Mouse (Mus musculus) CH12.LX (cell line): ENCODE data around the gene Mettl4. TPM values are rescaled to one million over a fixed set of nuclear protein-coding genes. Genes with fewer than 3 reads are reported as not detected.

ENCODE experiments used
- DNase-seq: peaks from one replicate; pipeline ENCODE4 v3.0.0-alpha.2; 2013; ENCODE audit errors: extremely low read depth
- H3K27ac ChIP-seq: 2 replicates; pipeline ENCODE4 v1.5.1; 2012; ENCODE audit warnings: low read depth, mild to moderate bottlenecking, control low read depth, moderate library complexity; ENCODE audit not compliant: insufficient read depth
- H3K27me3 ChIP-seq: replicated peaks from 2 replicates; pipeline ENCODE3; 2012; ENCODE audit warnings: inconsistent platforms
- H3K36me3 ChIP-seq, 2 experiments: replicated peaks in 1 of 2; 2 replicates each; pipeline versions ENCODE3 to v1.6.1; 2012; ENCODE audit warnings: inconsistent platforms in 1 of 2, low read length in 1 of 2, mild to moderate bottlenecking in 1 of 2, mixed read lengths in 1 of 2, moderate library complexity in 1 of 2; ENCODE audit not compliant: control insufficient read depth in 1 of 2, insufficient read depth in 1 of 2
- H3K4me1 ChIP-seq, 2 experiments: 2 replicates each; pipeline ENCODE4 v1.6.1; 2012; ENCODE audit warnings: inconsistent platforms in 1 of 2, moderate library complexity in 1 of 2; ENCODE audit not compliant: insufficient read depth in 2 of 2, control insufficient read depth in 1 of 2
- H3K4me2 ChIP-seq: 2 replicates; pipeline ENCODE4 v1.6.1; 2012; ENCODE audit warnings: low read depth, mild to moderate bottlenecking, control low read depth; ENCODE audit not compliant: poor library complexity, insufficient read depth, severe bottlenecking
- H3K4me3 ChIP-seq, 3 experiments: fragments of 150-350 bp in 1 of 3; sonication (generic) in 1 of 3; replicated peaks in 1 of 3; 2 replicates each; pipeline versions ENCODE3 to v1.5.1; 2011 to 2012; ENCODE audit warnings: low read depth in 2 of 3, low read length in 2 of 3, mild to moderate bottlenecking in 2 of 3, moderate library complexity in 2 of 3, control low read depth in 1 of 3, improper control_type of control experiment in 1 of 3, inconsistent platforms in 1 of 3, mixed read lengths in 1 of 3; ENCODE audit not compliant: poor library complexity in 1 of 3
- H3K79me2 ChIP-seq: replicated peaks from 2 replicates; pipeline ENCODE4 v1.6.1; 2012; ENCODE audit warnings: mild to moderate bottlenecking, moderate library complexity; ENCODE audit not compliant: control insufficient read depth, poor library complexity, insufficient read depth, severe bottlenecking; ENCODE audit errors: extremely low read depth
- H3K9ac ChIP-seq: 2 replicates; pipeline ENCODE4 v1.6.1; 2012; ENCODE audit warnings: low read depth, mild to moderate bottlenecking, control low read depth, moderate library complexity; ENCODE audit not compliant: insufficient read depth
- H3K9me3 ChIP-seq: replicated peaks from 2 replicates; pipeline ENCODE3; 2012; ENCODE audit warnings: low read length, inconsistent platforms, mixed read lengths
- CHD1 ChIP-seq: IDR thresholded peaks from 2 replicates; pipeline ENCODE4 v1.6.1; 2012; ENCODE audit warnings: low read depth, low read length, improper control_type of control experiment, inconsistent platforms
- CHD2 ChIP-seq: IDR thresholded peaks from 2 replicates; pipeline ENCODE4 v1.6.1; 2011; ENCODE audit warnings: low read length, improper control_type of control experiment
- ELF1 ChIP-seq: IDR thresholded peaks from 2 replicates; pipeline ENCODE4 v1.6.1; 2014; ENCODE audit warnings: low read depth, mild to moderate bottlenecking, inconsistent platforms, low read length, improper control_type of control experiment
- EP300 ChIP-seq: IDR thresholded peaks from 2 replicates; pipeline ENCODE4 v1.6.1; 2011; ENCODE audit warnings: low read length, improper control_type of control experiment
- ETS1 ChIP-seq: conservative IDR thresholded peaks from 2 replicates; pipeline ENCODE4 v1.6.1; 2012; ENCODE audit warnings: low read depth, mild to moderate bottlenecking, inconsistent platforms, low read length, improper control_type of control experiment, moderate library complexity
- HCFC1 ChIP-seq: IDR thresholded peaks from 2 replicates; pipeline ENCODE4 v1.6.1; 2012; ENCODE audit warnings: low read depth, mild to moderate bottlenecking, inconsistent platforms, low read length, improper control_type of control experiment
- IRF4 ChIP-seq: IDR thresholded peaks from 2 replicates; pipeline ENCODE4 v1.6.1; 2014; ENCODE audit warnings: low read depth, mild to moderate bottlenecking, inconsistent platforms, low read length, improper control_type of control experiment
- JUN ChIP-seq: IDR thresholded peaks from 2 replicates; pipeline ENCODE4 v1.6.1; 2011; ENCODE audit warnings: low read depth, mild to moderate bottlenecking, low read length, improper control_type of control experiment, moderate library complexity; ENCODE audit not compliant: insufficient read depth
- KAT2A ChIP-seq: IDR thresholded peaks from 2 replicates; pipeline ENCODE4 v1.6.1; 2012; ENCODE audit warnings: low read length, improper control_type of control experiment, inconsistent platforms; ENCODE audit not compliant: insufficient replicate concordance
- MAFK ChIP-seq: IDR thresholded peaks from 2 replicates; pipeline ENCODE4 v1.6.1; 2011; ENCODE audit warnings: low read length, improper control_type of control experiment; ENCODE audit not compliant: insufficient replicate concordance
- MAX ChIP-seq: IDR thresholded peaks from 2 replicates; pipeline ENCODE4 v1.6.1; 2011; ENCODE audit warnings: low read length, improper control_type of control experiment
- MAZ ChIP-seq: IDR thresholded peaks from 2 replicates; pipeline ENCODE4 v1.6.1; 2012; ENCODE audit warnings: low read depth, mild to moderate bottlenecking, inconsistent platforms, low read length, improper control_type of control experiment, moderate library complexity
- MEF2A ChIP-seq: IDR thresholded peaks from 2 replicates; pipeline ENCODE4 v1.6.1; 2014; ENCODE audit warnings: low read depth, mild to moderate bottlenecking, inconsistent platforms, low read length, improper control_type of control experiment, borderline replicate concordance
- MYC ChIP-seq: IDR thresholded peaks from 2 replicates; pipeline ENCODE4 v1.6.1; 2011; ENCODE audit warnings: low read depth, mild to moderate bottlenecking, improper control_type of control experiment, low read length
- NELFE ChIP-seq: IDR thresholded peaks from 2 replicates; pipeline ENCODE4 v1.6.1; 2011; ENCODE audit warnings: low read depth, low read length, improper control_type of control experiment
- POLR2AphosphoS2 ChIP-seq: IDR thresholded peaks from 2 replicates; pipeline ENCODE4 v1.6.1; 2011; ENCODE audit warnings: low read depth, low read length, improper control_type of control experiment
- RAD21 ChIP-seq: IDR thresholded peaks from 2 replicates; pipeline ENCODE4 v1.6.1; 2011; ENCODE audit warnings: low read depth, mild to moderate bottlenecking, low read length, improper control_type of control experiment, moderate library complexity
- RCOR1 ChIP-seq: conservative IDR thresholded peaks from 2 replicates; pipeline ENCODE4 v1.6.1; 2012; ENCODE audit warnings: low read depth, mild to moderate bottlenecking, inconsistent platforms, low read length, improper control_type of control experiment
- USF2 ChIP-seq: conservative IDR thresholded peaks from 2 replicates; pipeline ENCODE4 v1.6.1; 2011; ENCODE audit warnings: low read depth, low read length, improper control_type of control experiment
- ZC3H11A ChIP-seq: IDR thresholded peaks from 2 replicates; pipeline ENCODE4 v1.6.1; 2012; ENCODE audit warnings: low read depth, mild to moderate bottlenecking, inconsistent platforms, low read length, improper control_type of control experiment
- ZMIZ1 ChIP-seq: IDR thresholded peaks from 2 replicates; pipeline ENCODE4 v1.6.1; 2012; ENCODE audit warnings: low read depth, mild to moderate bottlenecking, inconsistent platforms, low read length, improper control_type of control experiment
- dilution Hi-C: fragments of 300-500 bp; cut with MboI; formaldehyde crosslinking; loops from 2 replicates; pipeline ENCODE4 v1.14.3; 2020; ENCODE audit warnings: low sequenced_read_pairs; ENCODE audit not compliant: extremely low pct_unique_long_range_greater_than_20kb, extremely low pct_ligation_motif_present
- in situ Hi-C: fragments of 300-500 bp; cut with MboI; formaldehyde crosslinking; loops from 3 replicates; pipeline ENCODE4 v1.14.3; 2019; ENCODE audit warnings: low sequenced_read_pairs, low pct_ligation_motif_present, low pct_unique_long_range_greater_than_20kb, mixed read lengths
- polyA plus RNA-seq: library from polyadenylated mRNA; unstranded; fragments of >175 nt; gene quantifications from 2 replicates; pipeline ENCODE4 v1.2.1, GENCODE M21; 2012; ENCODE audit warnings: low read depth; ENCODE audit not compliant: insufficient read length
- total RNA-seq, 2 experiments: library from RNA; depleted of rRNA; stranded (reverse); fragments of 300-350 nt in 1 of 2; fragments of >200 nt in 1 of 2; gene quantifications; 2 replicates each; pipeline ENCODE4 v1.2.3; 2012 to 2014

Gene Mettl4
- total and polyA plus RNA-seq, 3 experiments: 12.4 to 24.4 (median 22.9) TPM

GRCm38 (mm10) chr17:94764011-94764410, 14.2 kb upstream of the Mettl4 start:
- Histone ChIP-seq H3K36me3 (peaks cover 28 to 51% of the 10 kb centered on the region in 2 experiments), H3K79me2 (no peaks in the 10 kb centered on the region), H3K27ac (no peak overlapping the region), H3K4me3 (no peak overlapping the region), H3K9me3 (no peaks in the 10 kb centered on the region), H3K9ac (no peak overlapping the region), H3K4me1 (peaks cover 6 to 68% of the 10 kb centered on the region in 2 experiments)
- in situ Hi-C loops (no loop called here), dilution Hi-C loops (no loop called here)
- DNase-seq: no peak
- TF ChIP-seq CHD1 (no peak), RAD21 (no peak), ETS1 (no peak), ELF1 (no peak), RCOR1 (no peak), MAFK (no peak), MAZ (no peak), MEF2A (no peak), USF2 (no peak), ZC3H11A (no peak), ZMIZ1 (no peak), MYC (no peak), NELFE (no peak), HCFC1 (no peak), EP300 (no peak), CHD2 (no peak), MAX (no peak), KAT2A (no peak), IRF4 (no peak)
- TF ChIP-seq, all 38 proteins: peak for 0
- H3K27me3 ChIP-seq: no peaks in the 10 kb centered on the region
- no peak overlapping the region for H3K4me2 ChIP-seq

GRCm38 (mm10) chr17:94762405-94762804, 12.6 kb upstream of the Mettl4 start:
- no peak overlapping the region for H3K4me3 ChIP-seq
- peak; percentile 62 for TF ChIP-seq ETS1
- peak; percentile 29; the same call in 1 of the 2 replicates for TF ChIP-seq JUN
- TF ChIP-seq IRF4: peak; percentile 72; the same call in 1 of the 2 replicates
- TF ChIP-seq EP300: peak; percentile 77
- no peak for TF ChIP-seq POLR2AphosphoS2
- TF ChIP-seq, all 38 proteins: peak for 4
- Histone ChIP-seq H3K27ac (peak overlapping the region; percentile 79), H3K79me2 (no peaks in the 10 kb centered on the region; the same call in 1 of the 2 replicates), H3K27me3 (no peaks in the 10 kb centered on the region), H3K36me3 (peaks cover 31 to 55% of the 10 kb centered on the region in 2 experiments), H3K9me3 (no peaks in the 10 kb centered on the region), H3K9ac (no peak overlapping the region), H3K4me1 (peaks cover 6 to 67% of the 10 kb centered on the region in 2 experiments), H3K4me2 (no peak overlapping the region)
- DNase-seq: peak; percentile 82
- dilution Hi-C loops (no loop called here), in situ Hi-C loops (no loop called here)
